Mouse (Mus musculus) layer of hippocampus, adult 8-10 months (tissue): ENCODE measurements around the gene Fam198b. TPM values are rescaled to one million over a fixed set of nuclear protein-coding genes. Genes with fewer than 3 reads are reported as not detected.

Experiments
- DNase-seq, 2 experiments: peaks; one replicate each; pipeline ENCODE4 v3.0.0; 2022; ENCODE audit warnings: low spot score in 2 of 2
- total RNA-seq, 4 experiments: library from RNA; stranded (reverse); gene quantifications; 2 replicates each; pipeline ENCODE4 v1.2.4; 2022

Fam198b gene
- 1 to 10 TPM; 4.7 to 7.8 (median 5.2) TPM for total RNA-seq

- DNase-seq = no peak
Observed at GRCm38 (mm10) chr3:79884305-79884704, at the start of gene Fam198b. Gene Fam198b (plus strand): TSS chr3:79884533.

- DNase-seq = no peak
Observed at GRCm38 (mm10) chr3:79838751-79839150, 45.6 kb upstream of the Fam198b start.

GRCm38 (mm10) chr3:79841475-79841874, 42.9 kb upstream of the Fam198b start:
- no peak for DNase-seq

- no peak for DNase-seq
Observed at GRCm38 (mm10) chr3:79842165-79842564, 42.2 kb upstream of the Fam198b start.

- DNase-seq = peak; percentile 65 to 66
Observed at GRCm38 (mm10) chr3:79842616-79843016, 41.7 kb upstream of the Fam198b start.

GRCm38 (mm10) chr3:79843999-79844398, 40.3 kb upstream of the Fam198b start:
- DNase-seq = no peak

GRCm38 (mm10) chr3:79846633-79847032, 37.7 kb upstream of the Fam198b start:
- DNase-seq = no peak

GRCm38 (mm10) chr3:79848841-79849240, 35.5 kb upstream of the Fam198b start:
- no peak for DNase-seq

GRCm38 (mm10) chr3:79849621-79850020, 34.7 kb upstream of the Fam198b start:
- DNase-seq = no peak

GRCm38 (mm10) chr3:79850656-79851055, 33.7 kb upstream of the Fam198b start:
- DNase-seq = no peak

- DNase-seq = no peak
Observed at GRCm38 (mm10) chr3:79852108-79852507, 32.2 kb upstream of the Fam198b start.

- peak; percentile 45 to 71 for DNase-seq
Observed at GRCm38 (mm10) chr3:79852654-79853166, 31.6 kb upstream of the Fam198b start, which contains the start of gene Tmem144. Gene Tmem144 (minus strand): TSS chr3:79852773.

- no peak for DNase-seq
Observed at GRCm38 (mm10) chr3:79857780-79858179, 26.6 kb upstream of the Fam198b start.

GRCm38 (mm10) chr3:79858221-79858620, 26.1 kb upstream of the Fam198b start:
- DNase-seq = no peak

GRCm38 (mm10) chr3:79864824-79865223, 19.5 kb upstream of the Fam198b start:
- no peak for DNase-seq

GRCm38 (mm10) chr3:79866089-79866488, 18.2 kb upstream of the Fam198b start:
- no peak for DNase-seq

GRCm38 (mm10) chr3:79866526-79866925, 17.8 kb upstream of the Fam198b start:
- no peak for DNase-seq

- DNase-seq = peak in 1 of 2 experiments; percentile 75
Observed at GRCm38 (mm10) chr3:79867121-79867709, 17.1 kb upstream of the Fam198b start.

GRCm38 (mm10) chr3:79875471-79875870, 8.9 kb upstream of the Fam198b start:
- DNase-seq = no peak

- DNase-seq = no peak
Observed at GRCm38 (mm10) chr3:79878350-79878749, 6.0 kb upstream of the Fam198b start.

- no peak for DNase-seq
Observed at GRCm38 (mm10) chr3:79879246-79879645, 5.1 kb upstream of the Fam198b start.

GRCm38 (mm10) chr3:79881645-79882044, 2.7 kb upstream of the Fam198b start:
- DNase-seq = no peak

- DNase-seq = peak in 1 of 2 experiments; percentile 71
Observed at GRCm38 (mm10) chr3:79883092-79883491, 1.2 kb upstream of the Fam198b start.
